Mouse (Mus musculus) gastrocnemius, postnatal 25 days (tissue): ENCODE data around the gene Fbxo24. TPM values are rescaled to one million over a fixed set of nuclear protein-coding genes. Genes with fewer than 3 reads are reported as not detected.
"Not testable (repeated sequence)": the region's sequence is repeated elsewhere in the genome, so short reads cannot be mapped to it uniquely, and the experiment has no call there.

ENCODE experiments used
- DNase-seq: peaks from one replicate; pipeline ENCODE4 v3.0.0; 2022
- total RNA-seq, 2 experiments: library from RNA; stranded (reverse); gene quantifications; 1 replicate in 1 of 2; 2 replicates in 1 of 2; pipeline ENCODE4 v1.2.3; 2021

The Fbxo24 gene
- total RNA-seq, 2 experiments from 2014 or later, result 0.16 to 0.18 TPM

- DNase-seq, result no peak
Measured at GRCm38 (mm10) chr5:137642886-137643285, 14.1 kb upstream of the Fbxo24 start.

GRCm38 (mm10) chr5:137641054-137641453, 12.3 kb upstream of the Fbxo24 start, which contains the start of gene Sap25:
TSS of gene Sap25 (plus strand) at chr5:137641334.
- no peak for DNase-seq

- no peak for DNase-seq
Measured at GRCm38 (mm10) chr5:137639472-137639871, 10.7 kb upstream of the Fbxo24 start.

- no peak for DNase-seq
Measured at GRCm38 (mm10) chr5:137633397-137634084, 4.7 kb upstream of the Fbxo24 start.

GRCm38 (mm10) chr5:137631591-137631990, 2.8 kb upstream of the Fbxo24 start:
- DNase-seq, result no peak

GRCm38 (mm10) chr5:137631171-137631570, 2.4 kb upstream of the Fbxo24 start:
- DNase-seq, result peak; percentile 55

- peak; percentile 60 for DNase-seq
Measured at GRCm38 (mm10) chr5:137630602-137631001, 1.8 kb upstream of the Fbxo24 start.

GRCm38 (mm10) chr5:137629906-137630545, 1.2 kb upstream of the Fbxo24 start:
- no peak for DNase-seq

GRCm38 (mm10) chr5:137629306-137629721, 512 bp upstream of the Fbxo24 start:
- no peak for DNase-seq

GRCm38 (mm10) chr5:137627991-137628390, 811 bp downstream of the Fbxo24 start:
- DNase-seq, result no peak

GRCm38 (mm10) chr5:137623937-137624530, 4.8 kb downstream of the Fbxo24 start:
- no peak for DNase-seq

- DNase-seq, result no peak
Measured at GRCm38 (mm10) chr5:137615347-137615746, 13.5 kb downstream of the Fbxo24 start.

GRCm38 (mm10) chr5:137614921-137615320, 13.9 kb downstream of the Fbxo24 start:
- not testable (repeated sequence) for DNase-seq

- DNase-seq, result peak; percentile 56
Measured at GRCm38 (mm10) chr5:137613550-137613949, 15.3 kb downstream of the Fbxo24 start, which contains the start of gene Pcolce. TSS of gene Pcolce (minus strand) at chr5:137613784.

- DNase-seq, result peak; percentile 50
Measured at GRCm38 (mm10) chr5:137613076-137613475, 15.7 kb downstream of the Fbxo24 start.

- DNase-seq, result peak; percentile 88
Measured at GRCm38 (mm10) chr5:137611245-137611602, 17.6 kb downstream of the Fbxo24 start.

GRCm38 (mm10) chr5:137610548-137611244, 18.1 kb downstream of the Fbxo24 start:
- peak; percentile 90 for DNase-seq

GRCm38 (mm10) chr5:137610056-137610455, 18.7 kb downstream of the Fbxo24 start:
- no peak for DNase-seq

GRCm38 (mm10) chr5:137609292-137609691, 19.5 kb downstream of the Fbxo24 start:
- no peak for DNase-seq

- no peak for DNase-seq
Measured at GRCm38 (mm10) chr5:137608654-137609190, 20.1 kb downstream of the Fbxo24 start.

GRCm38 (mm10) chr5:137607860-137608653, 20.7 kb downstream of the Fbxo24 start:
- no peak for DNase-seq

- DNase-seq, result peak; percentile 37
Measured at GRCm38 (mm10) chr5:137601365-137601729, 27.5 kb downstream of the Fbxo24 start.
